12 mouse cellular contexts compared by ENCODE assay signal in genomic region chr14:84928161-84928560, GRCm38 (mm10).
DNase-seq lines count a peak whose midpoint lies in the region; ATAC-seq and TF ChIP-seq lines count a peak whose summit lies in the region.
"Had no signal": no experiment of that assay in that cellular context is flagged by ENCODE, and none has a peak within 500 bp of the region (broad histone marks: within the 10 kb centered on the region; RNA-seq: fewer than 3 reads in every experiment).

No protein-coding gene starts in this region.

- H3K4me2 ChIP-seq in hindbrain, postnatal 0 days (ENCODE audit: low read depth, low read length): no peak overlapping the region
- no peak overlapping the region for H3K4me2 ChIP-seq in midbrain, embryonic 13.5 days (replicated peaks)
- no peak overlapping the region for H3K4me2 ChIP-seq in midbrain, embryonic 16.5 days (ENCODE audit: low read length)
- no peak overlapping the region for H3K4me2 ChIP-seq in embryonic facial prominence, embryonic 12.5 days (replicated peaks)
- H3K4me2 ChIP-seq: lung, embryonic 15.5 days had no signal

- H3K4me1 ChIP-seq in hindbrain, postnatal 0 days (ENCODE audit: insufficient read depth, low read length): no peaks in the 10 kb centered on the region
- H3K4me1 ChIP-seq in hindbrain, embryonic 10.5 days (replicated peaks): peaks cover 11% of the 10 kb centered on the region; the same call in 1 of the 2 replicates
- H3K4me1 ChIP-seq in midbrain, embryonic 13.5 days (replicated peaks): no peaks in the 10 kb centered on the region
- no peaks in the 10 kb centered on the region for H3K4me1 ChIP-seq in midbrain, embryonic 16.5 days (ENCODE audit: control insufficient read depth, insufficient read depth, low read length)
- H3K4me1 ChIP-seq in embryonic facial prominence, embryonic 12.5 days: no peaks in the 10 kb centered on the region
- H3K4me1 ChIP-seq: lung, embryonic 15.5 days had no signal

- 49% methylated on average over 4 of the region's 4 CpGs for WGBS in hindbrain, postnatal 0 days
- 62% methylated on average over 4 of the region's 4 CpGs for WGBS in hindbrain, embryonic 10.5 days
- 53% methylated on average over 4 of the region's 4 CpGs for WGBS in midbrain, embryonic 13.5 days
- WGBS in midbrain, embryonic 16.5 days: 42% methylated on average over 4 of the region's 4 CpGs
- 41% methylated on average over 4 of the region's 4 CpGs for WGBS in embryonic facial prominence, embryonic 12.5 days

- H3K4me3 ChIP-seq in hindbrain, postnatal 0 days (ENCODE audit: low read length): no peak overlapping the region
- H3K4me3 ChIP-seq in hindbrain, embryonic 10.5 days: no peak overlapping the region
- H3K4me3 ChIP-seq in midbrain, embryonic 13.5 days (replicated peaks): no peak overlapping the region
- no peak overlapping the region for H3K4me3 ChIP-seq in midbrain, embryonic 16.5 days (ENCODE audit: low read depth, low read length)
- no peak overlapping the region for H3K4me3 ChIP-seq in embryonic facial prominence, embryonic 12.5 days
- H3K4me3 ChIP-seq: lung, embryonic 15.5 days had no signal

- H3K9ac ChIP-seq in hindbrain, postnatal 0 days (replicated peaks; ENCODE audit: low read length): no peak overlapping the region
- H3K9ac ChIP-seq in midbrain, embryonic 13.5 days (replicated peaks): no peak overlapping the region
- H3K9ac ChIP-seq in midbrain, embryonic 16.5 days (ENCODE audit: low read depth, low read length): no peak overlapping the region
- no peak overlapping the region for H3K9ac ChIP-seq in embryonic facial prominence, embryonic 12.5 days
- H3K9ac ChIP-seq: lung, embryonic 15.5 days had no signal

- H3K27ac ChIP-seq in hindbrain, postnatal 0 days: no peak overlapping the region
- H3K27ac ChIP-seq in hindbrain, embryonic 10.5 days: no peak overlapping the region
- no peak overlapping the region for H3K27ac ChIP-seq in midbrain, embryonic 13.5 days
- no peak overlapping the region for H3K27ac ChIP-seq in midbrain, embryonic 16.5 days (ENCODE audit: low read length)
- no peak overlapping the region for H3K27ac ChIP-seq in embryonic facial prominence, embryonic 12.5 days
- H3K27ac ChIP-seq: lung, embryonic 15.5 days had no signal

- no peaks in the 10 kb centered on the region for H3K9me3 ChIP-seq in hindbrain, postnatal 0 days (ENCODE audit: low read length)
- no peaks in the 10 kb centered on the region for H3K9me3 ChIP-seq in hindbrain, embryonic 10.5 days
- H3K9me3 ChIP-seq in midbrain, embryonic 13.5 days: no peaks in the 10 kb centered on the region
- H3K9me3 ChIP-seq in midbrain, embryonic 16.5 days (replicated peaks; ENCODE audit: control insufficient read depth, low read length, poor library complexity, severe bottlenecking): no peaks in the 10 kb centered on the region
- H3K9me3 ChIP-seq in embryonic facial prominence, embryonic 12.5 days: no peaks in the 10 kb centered on the region
- H3K9me3 ChIP-seq: lung, embryonic 15.5 days had no signal

- ATAC-seq in hindbrain, postnatal 0 days: no peak
- ATAC-seq in midbrain, embryonic 13.5 days: 0 out of 2 replicates have a peak, but pooled peaks have one; percentile 45
- ATAC-seq in midbrain, embryonic 16.5 days: no peak
- ATAC-seq in embryonic facial prominence, embryonic 12.5 days (ENCODE audit: insufficient number of reproducible peaks, insufficient read depth, low FRiP score, low TSS enrichment): peak; percentile 47; the same call in 1 of the 2 replicates
- ATAC-seq: intestine, postnatal 0 days had no signal

- TF ChIP-seq CTCF in hindbrain, postnatal 0 days (IDR thresholded peaks at IDR 0.05; ENCODE audit: low read depth): no peak

- no peaks in the 10 kb centered on the region for H3K27me3 ChIP-seq in hindbrain, postnatal 0 days (ENCODE audit: insufficient read depth, low read length)
- no peaks in the 10 kb centered on the region for H3K27me3 ChIP-seq in hindbrain, embryonic 10.5 days (ENCODE audit: insufficient read depth, poor library complexity, severe bottlenecking)
- no peaks in the 10 kb centered on the region for H3K27me3 ChIP-seq in midbrain, embryonic 13.5 days
- no peaks in the 10 kb centered on the region for H3K27me3 ChIP-seq in midbrain, embryonic 16.5 days (ENCODE audit: control insufficient read depth, insufficient read depth, low read depth, low read length)
- no peaks in the 10 kb centered on the region for H3K27me3 ChIP-seq in embryonic facial prominence, embryonic 12.5 days
- H3K27me3 ChIP-seq: lung, embryonic 15.5 days had no signal

- no peaks in the 10 kb centered on the region for H3K36me3 ChIP-seq in hindbrain, postnatal 0 days (ENCODE audit: insufficient read depth, low read length)
- no peaks in the 10 kb centered on the region for H3K36me3 ChIP-seq in hindbrain, embryonic 10.5 days
- H3K36me3 ChIP-seq in midbrain, embryonic 13.5 days: no peaks in the 10 kb centered on the region
- H3K36me3 ChIP-seq in midbrain, embryonic 16.5 days (ENCODE audit: control insufficient read depth, insufficient read depth, low read length): no peaks in the 10 kb centered on the region
- no peaks in the 10 kb centered on the region for H3K36me3 ChIP-seq in embryonic facial prominence, embryonic 12.5 days
- H3K36me3 ChIP-seq: lung, embryonic 15.5 days had no signal

- peak; percentile 11 for DNase-seq in hindbrain, postnatal 0 days (ENCODE audit: low spot score)
- DNase-seq in hindbrain, embryonic 10.5 days (ENCODE audit: low spot score): no peak
- DNase-seq in retina, embryonic 14.5 days (ENCODE audit: low spot score): peak; percentile 32
- no peak for DNase-seq in ovary, postnatal 36 days (ENCODE audit: low spot score)
- DNase-seq: cerebellum, postnatal 25 days; kidney, postnatal 36 days; thymus, postnatal 25 days had no signal

Comparison
In these comparisons a context has a peak if more than half of its experiments do, and no peak if none do; other contexts are left out.
1. ATAC-seq: peak in midbrain, embryonic 13.5 days (single experiment) and embryonic facial prominence, embryonic 12.5 days (single experiment); none in hindbrain, postnatal 0 days (single experiment) and midbrain, embryonic 16.5 days (single experiment).
2. DNase-seq: peak in hindbrain, postnatal 0 days (single experiment) and retina, embryonic 14.5 days (single experiment); none in hindbrain, embryonic 10.5 days (single experiment) and ovary, postnatal 36 days (single experiment).